Mouse (Mus musculus) embryonic facial prominence, embryonic 10.5 days (tissue): ENCODE results near the gene Tns3. TPM values are rescaled to one million over a fixed set of nuclear protein-coding genes. Genes with fewer than 3 reads are reported as not detected.
"Not testable (repeated sequence)": the region's sequence is repeated elsewhere in the genome, so short reads cannot be mapped to it uniquely, and the experiment has no call there.

ENCODE experiments used
- DNase-seq: peaks from one replicate; pipeline ENCODE4 v3.0.0-alpha.2; 2017; ENCODE audit warnings: low spot score
- H3K27ac ChIP-seq: fragments of 300-500 bp; sonication (generic); replicated peaks from 2 replicates; pipeline ENCODE4 v1.5.1; 2016; ENCODE audit warnings: mild to moderate bottlenecking
- H3K27me3 ChIP-seq: fragments of 300-500 bp; sonication (generic); replicated peaks from 2 replicates; pipeline ENCODE4 v1.6.1; 2016; ENCODE audit warnings: low read depth, mild to moderate bottlenecking; ENCODE audit not compliant: poor library complexity, severe bottlenecking
- H3K36me3 ChIP-seq: fragments of 300-500 bp; sonication (generic); replicated peaks from 2 replicates; pipeline ENCODE4 v1.6.1; 2016; ENCODE audit warnings: mild to moderate bottlenecking, moderate library complexity
- H3K4me1 ChIP-seq: fragments of 300-500 bp; sonication (generic); 2 replicates; pipeline ENCODE4 v1.6.1; 2016
- H3K4me3 ChIP-seq: fragments of 300-500 bp; sonication (generic); 2 replicates; pipeline ENCODE4 v1.5.1; 2016; ENCODE audit warnings: mild to moderate bottlenecking, moderate library complexity
- H3K9me3 ChIP-seq: fragments of 300-500 bp; sonication (generic); 2 replicates; pipeline ENCODE4 v1.6.1; 2016; ENCODE audit warnings: mild to moderate bottlenecking
- WGBS: fragments of 180-500 bp; shearing (Covaris S2); methylation state at CpG from one replicate; pipeline ENCODE4 v1.1.7; 2016; 5-methylcytosine and 5-hydroxymethylcytosine counted together
- polyA plus RNA-seq: library from polyadenylated mRNA; unstranded; fragments of >200 nt; fragmentation: Nextera tagmentation; extraction: Ambion mirVana; gene quantifications from 2 replicates; pipeline ENCODE4 v1.2.1, GENCODE M21; 2016

Tns3 gene
- polyA plus RNA-seq, 1 experiment from 2014 or later: 23.4 TPM

DNA sequence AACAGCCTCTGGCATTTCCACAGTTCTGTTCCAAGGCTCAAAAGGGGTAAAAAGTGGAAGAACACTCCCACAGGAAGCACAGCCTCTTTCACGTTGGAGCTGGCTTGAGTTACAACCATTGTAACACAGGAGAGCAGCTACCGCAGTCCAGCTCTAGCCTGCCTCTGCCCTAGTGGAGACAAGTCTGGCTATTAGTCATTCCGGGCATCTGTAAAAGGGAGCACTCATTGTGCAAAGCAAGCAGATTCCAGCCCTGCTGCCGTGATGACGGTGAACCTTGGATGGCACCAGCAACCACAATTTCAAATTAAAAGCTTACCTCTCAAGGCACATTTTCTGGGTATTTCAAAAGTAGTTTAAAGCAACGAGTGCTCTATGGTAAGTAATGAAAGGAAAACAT lies 120.0 kb downstream of the Tns3 start:
- 65% methylated on average over 6 of the region's 6 CpGs for WGBS
- no peak for DNase-seq
- Histone ChIP-seq H3K4me1 (0 out of 2 replicates have a peak, but pooled peaks cover 2% of the 10 kb centered on the region), H3K27me3 (no peaks in the 10 kb centered on the region), H3K9me3 (no peaks in the 10 kb centered on the region), H3K4me3 (no peak overlapping the region), H3K27ac (no peak overlapping the region), H3K36me3 (peaks cover 75% of the 10 kb centered on the region)

DNA sequence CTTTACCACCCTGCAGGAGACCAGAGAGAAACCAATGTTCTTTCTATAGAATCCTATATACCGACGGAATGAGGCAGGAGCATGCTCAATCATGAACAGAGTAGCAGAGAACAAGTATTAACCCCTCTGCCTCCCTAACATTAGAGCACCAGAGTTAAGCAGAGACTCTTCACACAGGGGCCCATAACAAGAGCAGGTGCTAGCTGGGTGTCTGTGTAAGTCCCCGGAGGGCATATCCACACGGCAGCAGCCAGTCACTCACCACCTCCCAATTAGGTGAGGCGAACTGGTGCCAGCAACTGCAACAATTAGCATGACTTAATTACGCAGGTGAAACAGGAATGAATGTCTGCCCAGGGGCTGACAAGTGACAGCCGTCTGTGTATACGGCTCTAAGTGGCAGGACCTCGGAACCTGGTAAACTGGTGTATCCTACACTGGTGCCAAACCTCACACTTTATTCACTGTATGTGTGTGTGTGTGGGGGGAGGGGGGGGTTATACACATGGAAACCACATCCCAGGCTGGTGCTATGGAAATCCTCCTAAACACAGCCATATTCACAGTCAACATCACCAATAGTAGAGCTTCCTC lies 123.0 kb downstream of the Tns3 start:
- Histone ChIP-seq H3K9me3 (no peaks in the 10 kb centered on the region), H3K4me3 (no peak overlapping the region), H3K4me1 (no peaks in the 10 kb centered on the region), H3K27ac (no peak overlapping the region), H3K27me3 (no peaks in the 10 kb centered on the region), H3K36me3 (peaks cover 69% of the 10 kb centered on the region)
- WGBS: 78% methylated on average over 9 of the region's 9 CpGs
- DNase-seq: no peak

DNA sequence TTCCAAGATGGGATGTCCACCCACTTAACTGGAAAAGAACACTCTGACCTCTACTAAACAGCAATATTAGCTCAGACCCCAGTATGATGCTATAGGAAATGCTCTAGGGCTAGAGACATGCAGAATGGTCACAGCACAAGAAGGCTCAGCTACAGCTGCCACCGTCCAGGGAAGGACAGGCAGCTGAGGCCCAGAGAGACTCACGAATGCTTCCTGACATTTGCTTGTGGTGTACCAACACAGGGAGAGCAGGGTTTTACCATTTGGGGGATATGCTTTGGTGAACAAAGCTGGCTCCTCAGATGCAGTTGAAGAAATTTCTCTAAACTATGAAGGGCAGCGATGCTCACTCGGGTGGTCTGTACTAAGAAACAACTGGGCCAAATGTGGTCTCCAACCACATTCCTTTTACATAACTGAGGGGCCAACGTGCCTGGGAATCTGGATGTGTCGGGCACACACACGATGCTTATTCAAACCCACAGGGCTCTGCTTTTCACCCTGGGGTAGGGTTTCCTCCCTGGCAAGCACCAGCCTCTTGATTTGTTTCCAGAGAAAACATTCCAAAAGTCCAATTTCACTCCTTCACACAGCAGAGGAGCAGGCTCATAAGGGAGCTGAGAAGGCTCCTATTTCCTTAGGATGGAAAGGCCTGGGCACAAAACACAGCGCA lies 124.6 kb downstream of the Tns3 start:
- no peak for DNase-seq
- H3K27ac ChIP-seq: no peak overlapping the region
- peaks cover 67% of the 10 kb centered on the region for H3K36me3 ChIP-seq

DNA sequence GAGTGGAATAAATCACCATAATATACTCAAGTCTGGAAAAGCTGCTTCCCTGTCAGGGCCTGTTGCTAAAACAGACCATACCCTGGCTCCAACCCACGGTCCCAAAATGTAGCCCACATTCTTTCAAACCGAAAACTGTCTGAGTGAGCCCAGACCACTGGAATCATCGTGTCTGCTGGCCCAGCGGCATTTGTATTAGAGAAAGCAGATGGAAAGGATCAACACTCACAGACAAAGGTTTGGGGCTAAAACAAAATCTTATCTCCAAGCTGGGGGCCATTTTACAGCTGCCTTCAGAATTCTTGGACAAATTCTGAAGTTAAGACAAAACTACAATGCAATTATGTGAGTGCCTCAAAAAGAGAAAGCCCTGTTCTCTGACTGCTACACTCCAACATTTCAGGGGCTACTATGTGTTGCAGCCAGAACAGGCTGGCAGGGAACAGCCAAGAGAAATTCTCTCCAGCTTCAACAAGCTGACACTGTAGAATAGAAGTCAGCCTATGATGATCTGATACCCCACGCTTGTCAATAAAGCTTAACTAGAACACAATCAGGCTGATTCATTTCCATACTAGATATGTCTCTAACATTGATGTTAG lies 127.2 kb downstream of the Tns3 start:
- no peaks in the 10 kb centered on the region for H3K4me1 ChIP-seq
- H3K9me3 ChIP-seq: no peaks in the 10 kb centered on the region
- no peak overlapping the region for H3K4me3 ChIP-seq
- peaks cover 78% of the 10 kb centered on the region for H3K36me3 ChIP-seq
- no peaks in the 10 kb centered on the region for H3K27me3 ChIP-seq
- DNase-seq: no peak
- no peak overlapping the region for H3K27ac ChIP-seq
- 85% methylated on average over 5 of the region's 5 CpGs for WGBS

More for the DNA sequence above, 124.6 kb downstream of the Tns3 start:
- no peaks in the 10 kb centered on the region for H3K27me3 ChIP-seq
- no peaks in the 10 kb centered on the region for H3K9me3 ChIP-seq
- WGBS: 80% methylated on average over 8 of the region's 8 CpGs
- no peak overlapping the region for H3K4me3 ChIP-seq
- no peaks in the 10 kb centered on the region for H3K4me1 ChIP-seq

DNA sequence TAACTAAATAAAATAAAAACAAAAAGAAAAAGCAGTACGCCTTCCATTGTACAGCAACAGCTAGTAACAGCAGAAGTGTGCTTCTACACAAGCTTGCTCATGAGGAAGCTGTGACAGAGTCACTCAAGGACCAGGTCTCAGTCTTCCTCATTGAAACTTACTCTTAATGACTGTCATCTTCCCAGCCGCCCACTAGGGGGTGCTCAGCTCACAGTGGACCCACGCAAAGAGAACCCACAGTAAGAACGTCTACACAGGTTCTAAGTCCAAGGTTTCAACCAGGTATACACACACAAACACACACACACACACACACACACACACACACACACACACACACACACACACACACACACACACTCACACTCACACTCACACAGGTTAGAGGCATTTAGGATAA lies 129.4 kb downstream of the Tns3 start:
- H3K36me3 ChIP-seq: peaks cover 81% of the 10 kb centered on the region
- no peaks in the 10 kb centered on the region for H3K4me1 ChIP-seq
- whole genome bisulfite sequencing: 25% methylated on average over 4 of the region's 4 CpGs

DNA sequence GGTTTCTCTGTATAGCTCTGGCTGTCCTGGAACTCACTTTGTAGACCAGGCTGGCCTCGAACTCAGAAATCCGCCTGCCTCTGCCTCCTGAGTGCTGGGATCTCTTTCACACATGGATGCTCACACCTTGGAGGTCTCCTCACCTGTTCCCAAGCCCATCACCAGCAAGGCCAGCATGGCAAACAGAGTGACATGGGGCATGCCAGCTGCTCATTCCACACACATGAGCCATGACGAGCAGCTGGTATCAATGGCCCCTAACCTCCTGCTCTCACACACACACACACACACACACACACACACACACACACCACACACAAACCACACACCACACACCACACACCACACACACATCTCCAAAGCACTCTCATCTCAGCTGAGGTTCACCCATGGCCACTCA lies 131.6 kb downstream of the Tns3 start:
- H3K4me3 ChIP-seq, H3K9me3 ChIP-seq, H3K27ac ChIP-seq, H3K27me3 ChIP-seq, DNase-seq, H3K4me1 ChIP-seq: not testable (repeated sequence)
- peaks cover 89% of the 10 kb centered on the region for H3K36me3 ChIP-seq
- 96% methylated on average over 3 of the region's 3 CpGs for WGBS

More for the DNA sequence above, 129.4 kb downstream of the Tns3 start:
- peak; percentile 75 for DNase-seq
- no peak overlapping the region for H3K4me3 ChIP-seq
- no peak overlapping the region for H3K27ac ChIP-seq
- no peaks in the 10 kb centered on the region for H3K27me3 ChIP-seq
- H3K9me3 ChIP-seq: no peaks in the 10 kb centered on the region

DNA sequence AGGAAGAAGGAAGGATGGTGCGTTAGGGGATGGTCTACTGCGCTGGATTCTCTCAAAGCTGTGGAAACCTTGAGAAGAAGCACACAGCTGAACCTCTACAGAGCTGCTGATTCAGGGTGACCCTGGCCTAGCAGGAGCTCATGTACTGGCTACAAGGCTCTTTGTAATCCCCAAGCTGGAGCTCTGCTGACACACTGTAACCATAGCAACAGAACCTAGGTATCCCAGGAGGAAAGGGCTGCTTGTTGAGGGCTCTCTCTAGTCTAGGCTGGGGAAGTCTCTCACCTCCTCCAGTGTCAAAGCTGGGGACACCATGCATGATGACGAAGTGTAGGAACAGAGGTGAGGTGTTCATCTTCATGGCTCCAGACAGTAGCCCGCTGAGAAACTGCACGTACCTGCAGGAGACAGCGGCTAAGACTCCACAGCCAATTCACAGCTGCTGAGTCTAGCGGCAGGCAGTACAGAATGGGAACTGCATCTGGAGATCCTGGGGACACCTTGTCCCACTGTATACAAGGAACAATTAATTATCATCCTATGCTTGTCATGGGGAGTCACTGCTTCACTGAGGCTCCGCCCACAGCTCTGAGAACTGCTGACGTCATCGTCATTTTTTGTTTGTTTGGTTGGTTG lies 132.1 kb downstream of the Tns3 start:
- Histone ChIP-seq H3K4me3 (no peak overlapping the region), H3K27me3 (no peaks in the 10 kb centered on the region), H3K4me1 (no peaks in the 10 kb centered on the region), H3K36me3 (peaks cover 84% of the 10 kb centered on the region), H3K9me3 (no peaks in the 10 kb centered on the region), H3K27ac (no peak overlapping the region; the same call in 1 of the 2 replicates)
- no peak for DNase-seq
- WGBS: 89% methylated on average over 10 of the region's 10 CpGs

DNA sequence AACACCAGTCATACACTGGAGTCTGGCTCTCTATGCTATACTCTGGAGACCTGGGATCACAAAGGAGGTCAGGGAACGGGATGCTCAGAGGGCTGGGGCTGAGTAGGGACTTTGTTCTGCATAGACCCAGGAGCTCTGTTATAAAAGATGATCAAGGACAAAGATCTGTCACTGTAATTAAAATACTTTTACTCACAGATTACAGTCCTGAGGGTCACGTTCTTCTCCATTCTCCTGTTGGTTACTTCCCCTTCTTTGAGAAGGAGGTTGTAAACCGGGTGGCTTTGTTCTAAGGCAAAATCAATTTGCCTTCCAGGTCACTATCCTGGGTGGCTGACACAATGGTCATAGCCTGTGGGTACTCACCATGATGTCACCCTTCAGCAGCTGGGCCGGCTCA lies 133.8 kb downstream of the Tns3 start:
- Histone ChIP-seq H3K4me3 (no peak overlapping the region), H3K36me3 (peaks cover 81% of the 10 kb centered on the region), H3K27ac (no peak overlapping the region), H3K9me3 (no peaks in the 10 kb centered on the region), H3K4me1 (peaks cover 6% of the 10 kb centered on the region), H3K27me3 (no peaks in the 10 kb centered on the region)
- WGBS: 54% methylated on average over 4 of the region's 4 CpGs
- no peak for DNase-seq

DNA sequence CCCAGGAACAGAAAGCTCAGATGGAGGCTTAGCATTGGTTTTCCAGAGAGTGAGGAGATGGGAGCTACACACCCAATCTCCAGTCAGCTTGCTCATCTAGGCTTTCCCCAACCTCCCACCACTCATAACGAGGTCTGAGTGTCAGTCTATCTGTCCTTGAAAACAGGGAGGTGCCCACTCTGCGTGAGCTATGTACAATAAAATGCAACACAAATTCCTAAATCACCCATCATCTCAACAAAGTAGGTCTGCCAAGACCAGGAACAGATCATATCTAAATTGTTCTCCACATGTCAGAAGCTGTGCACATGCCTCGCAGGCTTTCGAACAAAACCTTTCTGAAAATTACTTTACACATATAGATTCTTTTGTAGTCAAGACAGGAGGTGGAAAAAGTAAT lies 134.3 kb downstream of the Tns3 start:
- H3K27ac ChIP-seq: no peak overlapping the region
- no peaks in the 10 kb centered on the region for H3K27me3 ChIP-seq
- no peak overlapping the region for H3K4me3 ChIP-seq
- DNase-seq: no peak
- peaks cover 78% of the 10 kb centered on the region for H3K36me3 ChIP-seq
- peaks cover 6% of the 10 kb centered on the region for H3K4me1 ChIP-seq
- 92% methylated on average over 4 of the region's 4 CpGs for WGBS
- H3K9me3 ChIP-seq: no peaks in the 10 kb centered on the region

DNA sequence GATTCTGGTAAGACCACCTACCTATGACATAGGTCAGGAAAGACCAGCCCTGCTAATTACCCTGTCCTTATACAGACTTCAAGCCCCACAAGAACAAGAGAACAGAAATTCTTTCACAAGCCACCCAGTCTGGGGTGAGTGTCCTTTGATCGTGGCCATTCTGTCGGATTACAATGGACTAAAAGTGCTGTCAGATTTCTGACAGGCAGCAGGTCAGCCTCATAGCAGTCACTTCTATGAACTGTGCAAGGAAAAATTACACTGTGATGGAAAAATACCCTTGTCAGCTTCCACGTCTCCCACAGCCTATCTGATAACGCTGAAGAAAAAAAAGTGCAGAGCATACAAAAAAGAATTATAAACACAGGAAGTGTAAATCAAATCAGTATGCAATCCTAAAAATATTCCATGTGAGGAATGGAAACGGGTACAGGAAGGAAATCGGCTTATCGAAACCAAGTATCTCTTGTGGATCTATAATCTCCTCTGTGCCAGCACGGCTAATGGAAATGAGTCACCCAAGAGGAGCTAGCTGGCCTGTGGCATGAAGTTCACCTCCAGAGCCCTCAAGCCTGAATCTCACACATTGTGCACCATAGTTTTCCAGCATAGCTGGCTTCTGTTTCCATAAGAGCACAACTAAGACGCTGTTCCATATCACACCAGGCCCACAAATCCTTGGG lies 138.7 kb downstream of the Tns3 start:
- Histone ChIP-seq H3K36me3 (peaks cover 78% of the 10 kb centered on the region), H3K9me3 (no peaks in the 10 kb centered on the region), H3K4me1 (peaks cover 10% of the 10 kb centered on the region), H3K27me3 (no peaks in the 10 kb centered on the region), H3K4me3 (no peak overlapping the region), H3K27ac (no peak overlapping the region)
- WGBS: 79% methylated on average over 9 of the region's 9 CpGs
- DNase-seq: no peak

DNA sequence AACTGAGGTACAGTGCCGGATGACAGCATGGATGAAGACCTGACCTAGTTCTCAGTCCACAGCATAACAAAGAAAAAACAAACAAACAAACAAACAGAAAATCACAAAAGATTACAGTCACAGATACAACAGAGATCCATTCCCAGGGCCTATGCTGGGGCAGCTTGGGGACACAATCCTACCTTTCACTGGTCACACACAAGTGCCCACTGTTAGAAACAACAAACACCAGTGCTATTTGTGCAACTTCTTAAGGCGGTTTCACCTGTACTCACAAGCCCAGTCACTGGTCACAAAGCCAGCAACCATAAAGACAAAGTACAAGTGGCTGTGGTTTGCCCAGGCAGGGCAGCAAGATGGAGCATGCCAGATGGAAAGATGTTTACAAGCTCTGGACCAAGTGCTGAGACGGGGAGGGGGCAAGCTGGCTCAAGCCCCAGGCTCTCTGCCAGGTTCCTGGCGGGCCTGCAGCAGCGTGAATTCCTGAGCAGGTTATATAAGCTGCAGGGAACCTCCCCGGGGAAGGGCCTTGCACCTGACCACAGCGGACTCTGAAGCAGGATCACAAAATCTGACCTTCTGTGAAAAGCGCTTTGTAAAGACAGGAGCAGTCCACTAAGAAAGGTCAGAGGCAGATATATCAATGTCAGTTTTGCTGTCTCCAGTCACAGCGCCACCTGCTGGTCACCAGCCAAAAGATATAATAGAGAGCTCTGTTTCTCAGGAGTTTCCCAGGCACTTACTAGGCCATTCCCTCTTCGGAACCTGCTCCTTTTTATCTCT lies 140.8 kb downstream of the Tns3 start:
- H3K27ac ChIP-seq: 0 out of 2 replicates have a peak overlapping the region, but pooled peaks have one; percentile 15
- peaks cover 78% of the 10 kb centered on the region for H3K36me3 ChIP-seq
- no peaks in the 10 kb centered on the region for H3K27me3 ChIP-seq
- 50% methylated on average over 10 of the region's 10 CpGs for WGBS
- peak; percentile 77 for DNase-seq
- no peak overlapping the region for H3K4me3 ChIP-seq
- peaks cover 10% of the 10 kb centered on the region for H3K4me1 ChIP-seq
- H3K9me3 ChIP-seq: no peaks in the 10 kb centered on the region
